Mouse (Mus musculus) stomach, embryonic 16.5 days (tissue): Measurements from ENCODE around the gene Tinagl1. TPM values are rescaled to one million over a fixed set of nuclear protein-coding genes. Genes with fewer than 3 reads are reported as not detected.

Source experiments
- ATAC-seq: fragments of 200-750 bp; cut with Nextera tagmentation; 2 replicates; pipeline ENCODE4 v1.8.0; 2017; ENCODE audit warnings: moderate number of reproducible peaks, moderate TSS enrichment; ENCODE audit not compliant: insufficient read depth, low FRiP score
- H3K27ac ChIP-seq: fragments of 300-500 bp; sonication (generic); 2 replicates; pipeline ENCODE4 v1.5.1; 2014; ENCODE audit warnings: low read length
- H3K27me3 ChIP-seq: fragments of 300-500 bp; sonication (generic); 2 replicates; pipeline ENCODE4 v1.6.1; 2014; ENCODE audit warnings: low read length, control low read depth, mixed read lengths; ENCODE audit not compliant: control insufficient read depth, insufficient read depth
- H3K36me3 ChIP-seq: fragments of 300-500 bp; sonication (generic); 2 replicates; pipeline ENCODE4 v1.6.1; 2014; ENCODE audit warnings: low read length; ENCODE audit not compliant: control insufficient read depth, insufficient read depth
- H3K4me1 ChIP-seq: fragments of 300-500 bp; sonication (generic); 2 replicates; pipeline ENCODE4 v1.6.1; 2014; ENCODE audit warnings: low read length, control low read depth, mixed read lengths; ENCODE audit not compliant: control insufficient read depth, insufficient read depth
- H3K4me2 ChIP-seq: fragments of 300-500 bp; sonication (generic); 2 replicates; pipeline ENCODE4 v1.6.1; 2014; ENCODE audit warnings: low read depth, low read length, mixed read lengths
- H3K4me3 ChIP-seq: fragments of 300-500 bp; sonication (generic); replicated peaks from 2 replicates; pipeline ENCODE4 v1.5.1; 2014; ENCODE audit warnings: mild to moderate bottlenecking, low read length
- H3K9ac ChIP-seq: fragments of 300-500 bp; sonication (generic); 2 replicates; pipeline ENCODE4 v1.6.1; 2014; ENCODE audit warnings: low read length
- H3K9me3 ChIP-seq: fragments of 300-500 bp; sonication (generic); replicated peaks from 2 replicates; pipeline ENCODE4 v1.6.1; 2016; ENCODE audit warnings: low read length, control low read depth; ENCODE audit not compliant: control insufficient read depth
- WGBS: fragments of 180-500 bp; shearing (Covaris S2); extraction: QIAGEN DNeasy Blood & Tissue Kit; methylation state at CpG from one replicate; pipeline ENCODE4 v1.1.7; 2014; 5-methylcytosine and 5-hydroxymethylcytosine counted together
- polyA plus RNA-seq: library from polyadenylated mRNA; unstranded; fragments of >200 nt; fragmentation: Nextera tagmentation; extraction: Ambion mirVana; gene quantifications from 2 replicates; pipeline ENCODE4 v1.2.1, GENCODE M21; 2015

The Tinagl1 gene
- polyA plus RNA-seq = 62.7 and 77.6 TPM in 2 replicates

DNA sequence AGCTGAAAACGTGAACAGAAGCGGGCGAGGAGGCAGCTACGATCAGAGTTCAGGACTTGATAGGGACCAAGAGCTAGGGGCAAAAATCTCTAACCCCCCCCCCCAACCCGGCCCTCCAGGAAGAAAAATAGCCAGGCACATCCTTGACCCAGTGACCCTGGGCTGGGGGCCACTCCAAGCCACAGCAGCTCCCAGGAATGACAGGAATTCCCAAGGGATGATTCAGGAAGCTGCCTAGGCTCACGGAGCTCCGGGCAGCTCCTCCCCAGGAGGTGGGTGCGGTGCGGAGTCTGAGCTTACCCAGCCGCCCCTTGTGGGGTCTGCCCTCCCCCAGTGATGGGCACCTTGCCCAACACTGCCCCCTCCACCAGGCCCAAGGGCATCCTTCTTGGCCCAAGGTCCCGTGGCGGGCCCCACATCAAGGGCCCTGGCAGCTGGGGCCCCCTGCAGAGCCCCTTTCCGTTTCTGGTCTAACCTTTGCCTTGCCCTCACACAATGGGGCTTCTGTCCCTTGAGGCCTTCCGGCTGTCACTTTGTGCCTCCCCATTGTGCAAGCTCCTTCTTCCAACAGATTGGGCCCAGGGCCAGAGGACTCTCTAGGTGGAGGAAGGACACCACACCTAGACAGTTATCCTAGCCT lies at the start of gene Tinagl1:
TSS of gene Tinagl1 (minus strand) at position 51 of the 640 bp plus-strand sequence.
- H3K4me1 ChIP-seq = peaks cover 50% of the 10 kb centered on the region
- WGBS = 6% methylated on average over 14 of the region's 14 CpGs
- no peaks in the 10 kb centered on the region for H3K36me3 ChIP-seq
- peak within 1 kb of the TSS; percentile 60 for H3K4me2 ChIP-seq
- H3K27ac ChIP-seq = peak within 1 kb of the TSS; percentile 83
- peak within 1 kb of the TSS; percentile 46 for H3K4me3 ChIP-seq
- no peaks in the 10 kb centered on the region for H3K27me3 ChIP-seq
- no peaks in the 10 kb centered on the region for H3K9me3 ChIP-seq
- peak; percentile 14; the same call in 1 of the 2 replicates for ATAC-seq
- peak within 1 kb of the TSS; percentile 68 for H3K9ac ChIP-seq

GRCm38 (mm10) chr4:130224071-130224470 lies 49.1 kb upstream of the Tinagl1 start:
- Histone ChIP-seq H3K27ac (no peak overlapping the region), H3K4me2 (no peak overlapping the region), H3K36me3 (no peaks in the 10 kb centered on the region), H3K9me3 (no peaks in the 10 kb centered on the region), H3K4me3 (no peak overlapping the region), H3K27me3 (no peaks in the 10 kb centered on the region), H3K4me1 (no peaks in the 10 kb centered on the region), H3K9ac (no peak overlapping the region)
- ATAC-seq = no peak

DNA sequence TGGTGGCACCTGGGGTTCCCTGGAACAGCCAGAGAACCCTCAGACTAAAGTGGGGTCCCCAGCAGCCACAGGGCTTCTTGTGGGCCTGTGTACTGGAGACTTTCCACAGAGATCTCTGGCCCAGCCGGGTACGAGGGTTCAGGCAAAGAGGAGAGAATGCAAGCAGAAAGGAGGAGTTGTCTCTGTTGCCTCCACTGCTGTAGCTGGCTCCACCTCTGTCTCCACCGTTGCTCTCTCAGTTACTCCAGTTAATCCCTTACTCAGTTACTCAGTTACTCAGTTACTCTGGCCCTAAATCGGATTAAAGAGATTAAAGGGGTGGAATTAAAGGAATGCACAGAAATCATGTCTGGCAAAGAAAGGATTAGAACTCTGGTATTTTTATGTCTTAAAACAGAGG lies 47.3 kb upstream of the Tinagl1 start, which contains the start of gene Gm853:
TSS of gene Gm853 (minus strand) at position 223 of the 400 bp plus-strand sequence.
- no peak within 1 kb of the TSS for H3K9ac ChIP-seq
- 43% methylated on average over 4 of the region's 4 CpGs for WGBS
- no peak within 1 kb of the TSS for H3K27ac ChIP-seq
- no peak within 1 kb of the TSS for H3K4me2 ChIP-seq
- no peak for ATAC-seq
- H3K9me3 ChIP-seq = no peaks in the 10 kb centered on the region
- no peak within 1 kb of the TSS for H3K4me3 ChIP-seq
- no peaks in the 10 kb centered on the region for H3K4me1 ChIP-seq
- H3K27me3 ChIP-seq = no peaks in the 10 kb centered on the region
- H3K36me3 ChIP-seq = no peaks in the 10 kb centered on the region

- Histone ChIP-seq H3K4me3 (no peak overlapping the region), H3K9ac (no peak overlapping the region), H3K27ac (no peak overlapping the region), H3K36me3 (no peaks in the 10 kb centered on the region), H3K9me3 (no peaks in the 10 kb centered on the region), H3K4me2 (no peak overlapping the region), H3K27me3 (no peaks in the 10 kb centered on the region), H3K4me1 (no peaks in the 10 kb centered on the region)
- 82% methylated on average over 9 of the region's 9 CpGs for WGBS
- no peak for ATAC-seq
These were observed 45.3 kb upstream of the Tinagl1 start for GRCm38 (mm10) chr4:130220176-130220575.

DNA sequence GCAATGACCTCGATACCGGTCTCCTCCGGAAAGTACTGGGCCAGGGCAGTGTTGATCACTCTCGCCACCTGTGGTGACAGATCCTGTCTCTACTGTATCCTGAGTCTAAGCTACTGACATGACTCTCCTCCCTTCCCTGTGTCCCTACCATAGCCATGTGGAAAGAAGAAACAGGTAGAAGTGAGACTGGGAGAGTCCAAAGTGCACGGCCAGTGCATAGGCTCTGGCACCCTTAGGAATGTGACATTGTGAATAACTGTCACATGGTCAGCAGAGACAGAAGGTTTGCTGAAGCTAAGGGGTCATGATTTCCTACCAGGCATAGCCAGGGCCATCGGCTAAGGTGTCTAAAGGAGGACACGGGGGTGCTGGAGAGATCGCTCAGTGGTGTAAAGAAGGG lies 40.5 kb upstream of the Tinagl1 start:
- no peak overlapping the region for H3K4me2 ChIP-seq
- no peaks in the 10 kb centered on the region for H3K4me1 ChIP-seq
- no peaks in the 10 kb centered on the region for H3K36me3 ChIP-seq
- no peak overlapping the region for H3K27ac ChIP-seq
- no peaks in the 10 kb centered on the region for H3K9me3 ChIP-seq
- no peak overlapping the region for H3K9ac ChIP-seq
- no peak overlapping the region for H3K4me3 ChIP-seq
- WGBS = 82% methylated on average over 8 of the region's 8 CpGs
- no peaks in the 10 kb centered on the region for H3K27me3 ChIP-seq
- no peak for ATAC-seq

GRCm38 (mm10) chr4:130213857-130214256 lies 38.9 kb upstream of the Tinagl1 start:
- no peaks in the 10 kb centered on the region for H3K27me3 ChIP-seq
- no peak for ATAC-seq
- WGBS = 72% methylated on average over 10 of the region's 10 CpGs
- H3K4me3 ChIP-seq = no peak overlapping the region
- H3K4me1 ChIP-seq = no peaks in the 10 kb centered on the region
- H3K36me3 ChIP-seq = no peaks in the 10 kb centered on the region
- H3K9ac ChIP-seq = no peak overlapping the region
- no peaks in the 10 kb centered on the region for H3K9me3 ChIP-seq
- no peak overlapping the region for H3K27ac ChIP-seq
- no peak overlapping the region for H3K4me2 ChIP-seq

DNA sequence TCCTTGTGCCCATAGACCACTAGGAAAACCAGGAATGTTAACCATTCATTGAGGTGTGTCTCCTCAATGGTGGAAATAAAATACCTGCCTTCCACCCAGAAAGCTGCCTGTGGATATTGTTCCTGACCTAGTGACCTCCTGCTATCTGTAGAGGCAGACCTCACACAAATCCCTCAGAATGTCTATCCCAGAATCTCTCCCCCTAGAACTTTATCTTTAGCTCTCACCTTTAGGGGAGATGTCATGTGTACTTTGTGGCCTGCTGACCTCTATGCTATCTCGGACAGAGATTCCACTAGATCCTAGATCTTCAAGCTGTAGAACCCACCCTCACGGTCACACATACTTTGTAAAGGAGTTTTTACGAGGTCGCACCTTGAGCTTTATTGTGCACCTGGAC lies 38.3 kb upstream of the Tinagl1 start:
- ATAC-seq = no peak
- no peaks in the 10 kb centered on the region for H3K9me3 ChIP-seq
- no peaks in the 10 kb centered on the region for H3K4me1 ChIP-seq
- no peaks in the 10 kb centered on the region for H3K27me3 ChIP-seq
- H3K4me2 ChIP-seq = no peak overlapping the region
- 63% methylated on average over 4 of the region's 4 CpGs for WGBS
- H3K36me3 ChIP-seq = no peaks in the 10 kb centered on the region
- no peak overlapping the region for H3K9ac ChIP-seq
- H3K4me3 ChIP-seq = no peak overlapping the region
- H3K27ac ChIP-seq = no peak overlapping the region

DNA sequence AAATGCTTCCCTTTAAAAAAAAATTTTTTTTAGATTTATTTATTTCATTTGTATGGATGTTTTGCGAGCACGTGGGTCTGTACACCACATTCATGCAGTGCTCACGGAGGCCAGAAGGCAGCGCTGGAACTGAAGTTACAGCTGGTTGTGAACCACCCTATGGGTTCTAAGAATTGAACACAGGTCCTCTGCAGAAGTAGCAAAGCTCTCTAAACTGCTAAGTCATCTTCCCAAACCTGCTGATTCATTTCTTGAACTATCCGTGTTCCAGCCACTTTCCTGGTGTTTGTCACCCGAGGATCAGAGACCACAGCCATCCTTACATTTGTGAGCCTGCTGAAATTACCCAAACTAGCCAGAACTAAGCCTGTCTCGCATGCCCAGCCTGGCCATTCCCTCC lies 37.5 kb upstream of the Tinagl1 start:
- Histone ChIP-seq H3K9me3 (no peaks in the 10 kb centered on the region), H3K27me3 (no peaks in the 10 kb centered on the region), H3K27ac (no peak overlapping the region), H3K4me1 (no peaks in the 10 kb centered on the region), H3K4me2 (no peak overlapping the region), H3K9ac (no peak overlapping the region), H3K4me3 (no peak overlapping the region), H3K36me3 (no peaks in the 10 kb centered on the region)
- no peak for ATAC-seq
- WGBS = 71% methylated on average over 7 of the region's 7 CpGs

- H3K9me3 ChIP-seq = no peaks in the 10 kb centered on the region
- H3K4me1 ChIP-seq = no peaks in the 10 kb centered on the region
- no peak overlapping the region for H3K4me2 ChIP-seq
- no peaks in the 10 kb centered on the region for H3K27me3 ChIP-seq
- whole genome bisulfite sequencing = 85% methylated on average over 2 of the region's 2 CpGs
- no peaks in the 10 kb centered on the region for H3K36me3 ChIP-seq
- no peak overlapping the region for H3K4me3 ChIP-seq
- no peak overlapping the region for H3K9ac ChIP-seq
- ATAC-seq = no peak
- no peak overlapping the region for H3K27ac ChIP-seq
These were observed 36.9 kb upstream of the Tinagl1 start for GRCm38 (mm10) chr4:130211870-130212269.
